Mouse (Mus musculus): ENCODE data around the gene Lclat1.

DNA sequence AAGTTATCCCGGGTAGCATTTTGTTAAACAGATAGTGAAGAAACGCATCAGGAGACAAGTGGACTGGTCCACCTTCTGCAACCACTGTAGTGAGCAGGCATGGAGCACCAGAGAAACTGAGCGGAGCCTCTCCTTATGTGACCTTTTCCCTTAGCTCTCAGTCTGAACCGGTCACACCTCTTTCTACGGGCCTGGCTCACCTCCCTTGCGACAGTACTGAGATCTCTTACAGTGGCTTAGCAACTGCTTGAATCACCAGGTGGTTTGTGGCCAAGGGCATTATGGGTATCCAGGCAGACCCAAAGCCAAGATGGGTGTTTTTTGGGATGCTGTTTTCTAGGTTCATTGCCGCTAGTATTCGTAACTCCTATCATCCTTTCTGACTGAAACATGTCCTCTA, 16.4 kb upstream of the Lclat1 start:
- TF ChIP-seq POLR2A (IDR thresholded peaks at IDR 0.05; ENCODE audit: borderline replicate concordance, extremely low read depth, low read depth, low read length) (no peak), CTCF (IDR thresholded peaks at IDR 0.05; ENCODE audit: insufficient read depth, low read length) (no peak)
